Mouse (Mus musculus): Measurements from ENCODE around the gene Tbc1d2b. TPM values are rescaled to one million over a fixed set of nuclear protein-coding genes. Genes with fewer than 3 reads are reported as not detected.
A peak's percentile ranks its signal among the peaks of the same experiment; 100 is the strongest.

Tbc1d2b gene
- polyA plus RNA-seq, 1 experiment from 2014 or later, result 6.8 TPM

DNA sequence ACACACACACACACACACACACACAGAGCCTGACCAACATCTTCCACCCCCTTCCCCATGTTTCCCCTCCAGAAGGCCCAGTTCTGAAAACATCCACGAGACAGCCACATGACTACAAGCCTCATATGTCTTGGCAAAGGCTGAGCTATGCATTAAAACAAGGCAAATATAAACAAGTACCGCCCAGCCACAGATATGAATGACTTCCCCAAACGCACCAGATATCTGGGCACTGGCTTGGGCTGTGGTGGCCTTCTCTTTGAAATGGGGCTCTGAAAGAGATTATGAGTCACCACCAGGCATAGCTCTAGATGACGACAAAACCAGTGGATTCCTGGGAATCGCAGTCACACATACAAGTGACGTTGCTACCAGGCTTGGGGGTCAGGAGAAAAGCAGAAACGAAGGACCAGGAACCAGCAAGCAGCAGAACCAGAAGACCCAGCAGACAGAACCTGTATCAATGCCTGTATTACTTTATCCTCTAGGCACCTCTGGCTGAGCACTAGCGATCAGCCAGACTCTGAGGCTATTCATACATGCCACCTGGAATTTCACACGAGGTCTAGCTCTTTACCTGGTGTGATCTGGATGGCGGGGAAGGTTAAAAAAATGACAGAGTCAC is 35.2 kb downstream of the Tbc1d2b start:
- no peaks in the 10 kb centered on the region for H3K9me3 ChIP-seq

GRCm38 (mm10) chr9:90234786-90235185 is 35.8 kb downstream of the Tbc1d2b start:
- 90% methylated on average over 5 of the region's 5 CpGs for WGBS

More for the DNA sequence above, 35.2 kb downstream of the Tbc1d2b start:
- Histone ChIP-seq H3K36me3 (peaks cover 15% of the 10 kb centered on the region), H3K27ac (replicated peaks) (no peak overlapping the region), H3K4me3 (no peak overlapping the region), H3K27me3 (no peaks in the 10 kb centered on the region), H3K4me2 (no peak overlapping the region), H3K4me1 (replicated peaks) (no peaks in the 10 kb centered on the region), H3K9ac (no peak overlapping the region)
- 90% methylated on average over 10 of the region's 10 CpGs for WGBS
- no peak for ATAC-seq (ENCODE audit: low read depth)

DNA sequence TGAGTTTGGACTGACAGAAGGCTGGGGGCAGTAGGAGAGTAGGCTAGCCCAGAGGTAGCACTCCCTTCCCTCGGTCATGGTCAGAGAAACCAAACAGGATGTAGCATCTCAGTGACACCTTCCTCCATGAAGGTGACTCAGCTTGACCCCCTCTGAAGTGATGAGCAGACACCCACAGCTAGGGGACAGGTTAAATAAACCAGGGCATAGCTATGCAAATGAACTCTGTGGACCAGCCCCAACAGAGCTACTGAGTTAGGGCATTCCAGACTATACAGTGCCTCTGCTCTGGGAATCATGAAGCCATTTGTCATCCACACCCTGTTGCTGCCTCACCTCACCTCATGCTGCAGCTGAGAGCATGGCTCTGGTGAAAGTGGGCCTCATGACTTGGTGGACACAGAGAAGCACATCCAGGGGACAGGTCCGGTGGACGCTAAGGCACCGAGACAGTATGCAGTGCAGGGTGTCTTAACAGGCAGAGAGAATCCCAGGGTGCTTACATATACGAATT is 36.6 kb downstream of the Tbc1d2b start:
- WGBS, result 92% methylated on average over 5 of the region's 5 CpGs
- no peak overlapping the region for H3K9ac ChIP-seq
- no peak overlapping the region for H3K27ac ChIP-seq (replicated peaks)
- H3K4me3 ChIP-seq, result no peak overlapping the region
- H3K27me3 ChIP-seq, result no peaks in the 10 kb centered on the region
- no peak for ATAC-seq (ENCODE audit: low read depth)
- H3K4me1 ChIP-seq (replicated peaks), result no peaks in the 10 kb centered on the region
- H3K36me3 ChIP-seq, result peaks cover 4% of the 10 kb centered on the region
- H3K9me3 ChIP-seq, result no peaks in the 10 kb centered on the region
- H3K4me2 ChIP-seq, result no peak overlapping the region

More at GRCm38 (mm10) chr9:90234786-90235185, 35.8 kb downstream of the Tbc1d2b start:
- Histone ChIP-seq H3K9me3 (no peaks in the 10 kb centered on the region), H3K36me3 (peaks cover 13% of the 10 kb centered on the region), H3K4me2 (no peak overlapping the region), H3K27ac (replicated peaks) (no peak overlapping the region), H3K4me1 (replicated peaks) (no peaks in the 10 kb centered on the region), H3K4me3 (no peak overlapping the region), H3K9ac (no peak overlapping the region), H3K27me3 (no peaks in the 10 kb centered on the region)
- no peak for ATAC-seq (ENCODE audit: low read depth)

DNA sequence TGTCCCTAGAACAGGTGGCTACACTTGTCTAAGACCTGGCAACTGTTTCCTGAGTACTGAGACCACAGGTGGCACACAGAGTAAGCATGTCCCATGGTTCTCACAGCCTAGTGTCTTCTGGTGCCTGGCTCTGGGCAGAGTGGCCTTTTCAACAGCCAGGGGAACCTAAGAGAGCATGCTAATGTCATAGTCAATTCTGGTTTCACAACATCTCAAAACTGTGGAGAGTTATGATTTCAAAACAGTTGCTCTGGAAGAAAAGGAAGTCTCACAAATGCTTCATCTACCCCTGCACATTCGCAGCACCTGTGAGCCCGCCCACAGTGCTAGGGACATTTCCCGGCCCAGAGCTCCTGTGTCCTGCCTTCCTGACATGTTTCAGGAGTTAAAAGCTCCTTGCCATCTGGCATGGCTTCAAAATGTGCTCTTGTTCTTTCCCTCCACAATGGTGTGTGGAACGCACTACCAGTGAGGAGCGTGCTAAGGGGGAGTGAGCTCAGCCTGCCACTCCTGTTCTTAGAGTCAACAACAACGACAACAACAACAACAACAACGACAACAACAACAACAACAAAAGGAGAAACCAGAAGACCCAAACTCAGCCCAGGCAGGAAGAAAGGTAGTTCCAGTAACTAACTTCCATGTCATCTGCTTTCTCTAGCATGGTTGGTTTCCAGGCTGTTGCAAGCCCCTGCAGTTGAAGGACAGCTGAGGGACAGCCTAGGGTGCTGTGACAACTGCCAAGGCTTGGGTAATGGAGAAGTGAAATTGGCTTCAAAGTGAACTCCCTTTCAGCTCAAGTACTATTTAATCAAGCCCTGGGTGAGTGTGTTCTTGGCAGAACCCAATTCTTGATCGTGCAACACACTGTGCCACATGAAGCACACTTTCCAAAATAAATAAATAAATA is 37.6 kb downstream of the Tbc1d2b start:
- Histone ChIP-seq H3K27ac (replicated peaks) (no peak overlapping the region), H3K4me3 (no peak overlapping the region), H3K9me3 (no peaks in the 10 kb centered on the region), H3K36me3 (0 out of 2 replicates have a peak, but pooled peaks cover under 1% of the 10 kb centered on the region), H3K27me3 (no peaks in the 10 kb centered on the region), H3K4me1 (replicated peaks) (no peaks in the 10 kb centered on the region), H3K9ac (no peak overlapping the region), H3K4me2 (no peak overlapping the region)
- WGBS, result 91% methylated on average over 8 of the region's 8 CpGs
- no peak for ATAC-seq (ENCODE audit: low read depth)

DNA sequence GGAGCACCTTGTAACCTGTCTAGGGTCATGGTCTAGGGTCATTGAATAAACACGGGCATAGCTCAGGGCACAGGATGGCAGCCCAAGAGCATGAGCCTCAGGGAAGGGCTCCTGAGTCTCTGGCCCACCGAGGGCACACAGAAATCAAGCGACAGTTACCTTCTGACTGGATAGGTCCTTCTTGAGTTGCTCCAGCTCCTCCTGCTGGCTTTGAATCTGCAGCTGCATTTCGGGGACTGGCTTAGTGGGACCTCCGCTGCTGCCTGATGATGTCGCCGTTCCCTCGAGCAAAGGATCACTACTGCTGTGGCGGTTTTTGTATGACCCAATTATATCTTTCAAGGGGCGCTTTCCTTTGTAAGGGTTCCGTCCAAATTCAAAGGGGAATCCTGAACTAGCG is 43.4 kb downstream of the Tbc1d2b start:
- peaks cover 34% of the 10 kb centered on the region for H3K36me3 ChIP-seq
- WGBS, result 81% methylated on average over 12 of the region's 12 CpGs
- no peak for ATAC-seq (ENCODE audit: low read depth)

DNA sequence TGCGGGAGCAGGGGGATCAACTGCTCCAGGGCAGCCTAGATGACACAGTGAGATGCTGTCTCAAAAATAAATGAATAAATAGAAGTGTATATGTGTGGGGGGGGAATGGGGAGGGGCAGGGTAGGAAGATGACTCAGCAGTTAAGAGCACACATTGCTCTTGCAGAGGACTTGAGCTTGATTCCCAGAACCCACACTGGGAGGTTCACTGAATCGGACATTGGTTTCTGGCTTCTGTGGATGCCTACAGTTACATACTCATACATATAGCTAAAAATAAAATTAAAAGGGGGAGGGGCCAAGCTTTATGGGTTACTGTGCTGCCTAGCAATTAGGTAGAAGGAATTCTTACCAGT is 43.9 kb downstream of the Tbc1d2b start:
- Histone ChIP-seq H3K9ac (no peak overlapping the region), H3K9me3 (no peaks in the 10 kb centered on the region), H3K4me1 (replicated peaks) (no peaks in the 10 kb centered on the region), H3K27me3 (no peaks in the 10 kb centered on the region), H3K27ac (replicated peaks) (no peak overlapping the region), H3K4me2 (no peak overlapping the region), H3K36me3 (peaks cover 38% of the 10 kb centered on the region), H3K4me3 (no peak overlapping the region)
- 88% methylated on average over 2 of the region's 2 CpGs for WGBS
- no peak for ATAC-seq (ENCODE audit: low read depth)

More for the DNA sequence above, 43.4 kb downstream of the Tbc1d2b start:
- Histone ChIP-seq H3K4me3 (no peak overlapping the region), H3K4me2 (no peak overlapping the region), H3K27ac (replicated peaks) (no peak overlapping the region), H3K9me3 (no peaks in the 10 kb centered on the region), H3K27me3 (no peaks in the 10 kb centered on the region), H3K9ac (no peak overlapping the region), H3K4me1 (replicated peaks) (no peaks in the 10 kb centered on the region)

GRCm38 (mm10) chr9:90226081-90226741 is 44.4 kb downstream of the Tbc1d2b start:
- 87% methylated on average over 21 of the region's 21 CpGs for WGBS
- H3K27ac ChIP-seq (replicated peaks), result 0 out of 2 replicates have a peak overlapping the region, but pooled peaks have one; percentile 18
- no peak overlapping the region for H3K4me2 ChIP-seq
- no peaks in the 10 kb centered on the region for H3K9me3 ChIP-seq
- ATAC-seq (ENCODE audit: low read depth), result no peak
- no peak overlapping the region for H3K9ac ChIP-seq
- H3K4me3 ChIP-seq, result no peak overlapping the region
- H3K27me3 ChIP-seq, result no peaks in the 10 kb centered on the region
- peaks cover 39% of the 10 kb centered on the region for H3K36me3 ChIP-seq
- H3K4me1 ChIP-seq (replicated peaks), result no peaks in the 10 kb centered on the region

- Histone ChIP-seq H3K4me2 (no peak overlapping the region), H3K36me3 (peaks cover 61% of the 10 kb centered on the region)
- 91% methylated on average over 3 of the region's 3 CpGs for WGBS
Measured at GRCm38 (mm10) chr9:90222275-90222674, 48.3 kb downstream of the Tbc1d2b start.

DNA sequence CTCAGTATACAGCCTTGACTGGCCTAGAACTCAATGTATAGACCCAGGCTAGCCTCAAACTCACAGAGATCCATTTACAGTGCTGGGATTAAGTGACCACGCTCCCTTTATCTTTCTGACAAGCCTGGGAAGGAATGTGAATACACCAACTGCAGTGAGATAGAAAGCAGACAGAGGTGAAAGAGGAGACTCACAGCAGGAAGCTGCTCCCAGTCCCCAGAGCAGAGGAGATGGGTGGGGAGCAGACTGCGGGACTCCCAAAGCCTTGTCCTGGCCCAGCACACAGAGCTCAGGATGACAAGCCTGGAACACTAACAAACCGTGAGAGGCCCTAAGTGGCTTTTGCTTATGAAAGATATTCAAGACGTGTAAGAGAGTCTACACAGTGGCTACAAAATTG is 53.1 kb downstream of the Tbc1d2b start:
- ATAC-seq (ENCODE audit: low read depth), result no peak
- Histone ChIP-seq H3K9me3 (no peaks in the 10 kb centered on the region), H3K4me1 (replicated peaks) (no peaks in the 10 kb centered on the region), H3K4me3 (no peak overlapping the region), H3K9ac (no peak overlapping the region), H3K27ac (replicated peaks) (no peak overlapping the region), H3K27me3 (no peaks in the 10 kb centered on the region), H3K36me3 (peaks cover 64% of the 10 kb centered on the region), H3K4me2 (no peak overlapping the region)
- 56% methylated on average over 4 of the region's 4 CpGs for WGBS

More at GRCm38 (mm10) chr9:90222275-90222674, 48.3 kb downstream of the Tbc1d2b start:
- Histone ChIP-seq H3K27ac (replicated peaks) (no peak overlapping the region), H3K9me3 (no peaks in the 10 kb centered on the region), H3K9ac (no peak overlapping the region), H3K4me1 (replicated peaks) (no peaks in the 10 kb centered on the region), H3K27me3 (no peaks in the 10 kb centered on the region), H3K4me3 (no peak overlapping the region)
- no peak for ATAC-seq (ENCODE audit: low read depth)

DNA sequence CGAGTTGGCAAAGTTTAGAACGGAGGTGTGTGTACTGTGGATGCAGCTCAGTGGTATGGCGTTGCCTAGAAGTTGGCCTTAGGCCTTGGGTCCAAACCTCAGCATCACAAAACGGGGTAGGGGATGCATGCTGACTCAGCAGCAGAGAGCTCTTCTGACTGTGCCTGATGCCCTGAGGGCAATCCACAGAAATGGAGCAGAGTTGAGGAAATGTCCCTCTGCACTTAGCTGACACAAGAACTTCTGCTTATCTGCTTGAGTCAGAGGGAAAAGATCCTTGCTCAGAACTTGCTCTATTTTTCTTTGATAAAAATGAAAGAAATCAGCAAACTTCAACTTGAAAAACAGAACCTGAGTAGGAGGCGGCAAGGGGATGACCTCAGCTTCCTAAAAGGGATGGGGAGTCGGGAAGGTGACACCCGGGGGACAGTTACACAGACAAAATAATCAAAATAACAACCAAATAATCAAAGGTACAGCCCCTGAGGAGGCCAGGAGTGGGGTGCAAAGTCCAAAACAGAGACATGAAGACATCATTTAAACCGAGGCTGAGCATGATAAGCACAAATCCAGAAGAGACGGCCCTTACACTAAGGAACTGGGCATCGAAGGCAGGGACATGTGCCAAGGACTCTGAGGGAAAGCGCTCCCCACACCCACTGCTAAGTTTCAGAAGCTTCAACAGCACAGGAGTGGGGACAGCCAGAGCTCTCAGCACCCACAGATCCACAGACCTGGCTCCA is 54.2 kb downstream of the Tbc1d2b start:
- H3K9me3 ChIP-seq, result no peaks in the 10 kb centered on the region
- no peaks in the 10 kb centered on the region for H3K27me3 ChIP-seq
- WGBS, result 90% methylated on average over 11 of the region's 11 CpGs
- no peak overlapping the region for H3K4me2 ChIP-seq
- ATAC-seq (ENCODE audit: low read depth), result no peak
- H3K27ac ChIP-seq (replicated peaks), result no peak overlapping the region
- no peak overlapping the region for H3K9ac ChIP-seq
- H3K4me1 ChIP-seq (replicated peaks), result no peaks in the 10 kb centered on the region
- no peak overlapping the region for H3K4me3 ChIP-seq
- H3K36me3 ChIP-seq, result peaks cover 56% of the 10 kb centered on the region

DNA sequence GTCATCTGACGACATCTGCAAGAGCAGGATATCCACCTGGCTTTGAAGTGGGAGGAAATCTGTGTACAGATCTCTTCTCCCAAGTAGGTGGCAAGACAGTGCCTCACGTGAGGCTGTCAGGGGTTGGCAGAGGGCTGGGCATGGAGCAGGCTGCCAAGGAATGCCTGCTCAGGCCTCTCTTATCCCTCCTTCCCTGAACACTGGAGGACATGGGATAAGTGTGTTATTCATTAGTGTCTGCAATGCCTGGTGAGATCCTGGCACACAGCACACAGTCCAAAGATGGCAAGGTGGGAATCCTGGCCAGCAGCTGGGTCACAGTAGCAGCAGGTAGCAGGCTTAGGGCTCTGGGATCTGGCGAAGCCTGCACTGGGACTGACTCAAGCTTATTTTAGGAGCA is 57.5 kb downstream of the Tbc1d2b start:
- 95% methylated on average over 3 of the region's 3 CpGs for WGBS
- Histone ChIP-seq H3K9ac (no peak overlapping the region), H3K4me2 (no peak overlapping the region), H3K36me3 (peaks cover 44% of the 10 kb centered on the region), H3K9me3 (no peaks in the 10 kb centered on the region), H3K27ac (replicated peaks) (no peak overlapping the region), H3K27me3 (no peaks in the 10 kb centered on the region), H3K4me1 (replicated peaks) (no peaks in the 10 kb centered on the region), H3K4me3 (no peak overlapping the region)
- no peak for ATAC-seq (ENCODE audit: low read depth)

All from neural tube, embryonic 13.5 days (tissue).